Mouse (Mus musculus) embryonic facial prominence, embryonic 11.5 days (tissue): Measurements from ENCODE around the gene Smg1. TPM values are rescaled to one million over a fixed set of nuclear protein-coding genes. Genes with fewer than 3 reads are reported as not detected.

Source experiments
- ATAC-seq: fragments of 200-750 bp; cut with Nextera tagmentation; replicated peaks from 2 replicates; pipeline ENCODE4 v1.8.0; 2017; ENCODE audit warnings: low read depth; ENCODE audit not compliant: insufficient number of reproducible peaks, low FRiP score, low TSS enrichment
- DNase-seq: peaks from one replicate; pipeline ENCODE4 v3.0.0-alpha.2; 2015; ENCODE audit warnings: low spot score
- H3K27ac ChIP-seq: fragments of 300-500 bp; sonication (generic); replicated peaks from 2 replicates; pipeline ENCODE4 v1.5.1; 2014; ENCODE audit warnings: mild to moderate bottlenecking, low read depth, low read length, control low read depth
- H3K27me3 ChIP-seq: fragments of 300-500 bp; sonication (generic); 2 replicates; pipeline ENCODE4 v1.6.1; 2014; ENCODE audit warnings: mild to moderate bottlenecking, low read length, moderate library complexity, mixed read lengths; ENCODE audit not compliant: control insufficient read depth, insufficient read depth
- H3K36me3 ChIP-seq: fragments of 300-500 bp; sonication (generic); replicated peaks from 2 replicates; pipeline ENCODE4 v1.6.1; 2014; ENCODE audit warnings: low read depth, mild to moderate bottlenecking, low read length, moderate library complexity, mixed read lengths; ENCODE audit not compliant: control insufficient read depth, insufficient read depth
- H3K4me1 ChIP-seq: fragments of 300-500 bp; sonication (generic); 2 replicates; pipeline ENCODE4 v1.6.1; 2014; ENCODE audit warnings: low read length, mixed read lengths; ENCODE audit not compliant: control insufficient read depth, insufficient read depth
- H3K4me2 ChIP-seq: fragments of 300-500 bp; sonication (generic); 2 replicates; pipeline ENCODE4 v1.6.1; 2014; ENCODE audit warnings: low read depth, mild to moderate bottlenecking, control low read depth, low read length, moderate library complexity
- H3K4me3 ChIP-seq: fragments of 300-500 bp; sonication (generic); 2 replicates; pipeline ENCODE4 v1.5.1; 2014; ENCODE audit warnings: low read depth, low read length, control low read depth
- H3K9ac ChIP-seq: fragments of 300-500 bp; sonication (generic); replicated peaks from 2 replicates; pipeline ENCODE4 v1.6.1; 2014; ENCODE audit warnings: mild to moderate bottlenecking, control low read depth, low read length
- H3K9me3 ChIP-seq: fragments of 300-500 bp; sonication (generic); replicated peaks from 2 replicates; pipeline ENCODE4 v1.6.1; 2016; ENCODE audit warnings: mild to moderate bottlenecking, low read length, inconsistent platforms, mixed read lengths; ENCODE audit not compliant: control insufficient read depth
- WGBS: fragments of 180-500 bp; shearing (Covaris S2); extraction: QIAGEN DNeasy Blood & Tissue Kit; methylation state at CpG from one replicate; pipeline ENCODE4 v1.1.7; 2014; 5-methylcytosine and 5-hydroxymethylcytosine counted together
- polyA plus RNA-seq: library from polyadenylated mRNA; unstranded; fragments of >200 nt; fragmentation: Nextera tagmentation; extraction: Ambion mirVana; gene quantifications from 2 replicates; pipeline ENCODE4 v1.2.1, GENCODE M21; 2014

Gene Smg1
- polyA plus RNA-seq, 1 experiment from 2014 or later: 17.6 TPM

GRCm38 (mm10) chr7:118113541-118114297, 129.8 kb downstream of the Smg1 start:
- no peaks in the 10 kb centered on the region for H3K27me3 ChIP-seq
- peak overlapping the region; percentile 89 for H3K4me3 ChIP-seq
- 0 out of 2 replicates have a peak overlapping the region, but pooled peaks have one; percentile 33 for H3K9ac ChIP-seq
- no peaks in the 10 kb centered on the region for H3K4me1 ChIP-seq
- H3K36me3 ChIP-seq: peaks cover 18% of the 10 kb centered on the region
- ATAC-seq: no peak
- H3K9me3 ChIP-seq: no peaks in the 10 kb centered on the region
- no peak overlapping the region for H3K27ac ChIP-seq
- peak overlapping the region; percentile 62 for H3K4me2 ChIP-seq
- 66% methylated on average over 5 of the region's 5 CpGs for WGBS
- no peak for DNase-seq

- no peak overlapping the region for H3K27ac ChIP-seq
- WGBS: 87% methylated on average over 3 of the region's 3 CpGs
- no peaks in the 10 kb centered on the region for H3K9me3 ChIP-seq
- ATAC-seq: no peak
- no peaks in the 10 kb centered on the region for H3K27me3 ChIP-seq
- peak overlapping the region; percentile 5; the same call in 1 of the 2 replicates for H3K4me2 ChIP-seq
- H3K36me3 ChIP-seq: peaks cover 24% of the 10 kb centered on the region
- no peak overlapping the region for H3K4me3 ChIP-seq
- DNase-seq: no peak
- H3K4me1 ChIP-seq: no peaks in the 10 kb centered on the region
- H3K9ac ChIP-seq: no peak overlapping the region
Observed at GRCm38 (mm10) chr7:118111128-118111527, 132.3 kb downstream of the Smg1 start.

GRCm38 (mm10) chr7:118107671-118108070, 135.8 kb downstream of the Smg1 start:
- no peak overlapping the region for H3K27ac ChIP-seq
- H3K4me2 ChIP-seq: no peak overlapping the region
- no peaks in the 10 kb centered on the region for H3K9me3 ChIP-seq
- H3K4me3 ChIP-seq: no peak overlapping the region
- WGBS: 64% methylated on average over 1 of the region's 1 CpGs
- DNase-seq (no peak), ATAC-seq (no peak)
- no peaks in the 10 kb centered on the region for H3K27me3 ChIP-seq
- no peak overlapping the region for H3K9ac ChIP-seq
- no peaks in the 10 kb centered on the region for H3K4me1 ChIP-seq
- H3K36me3 ChIP-seq: peaks cover 26% of the 10 kb centered on the region

GRCm38 (mm10) chr7:118104458-118105052, 138.9 kb downstream of the Smg1 start:
- 70% methylated on average over 5 of the region's 5 CpGs for WGBS

GRCm38 (mm10) chr7:118103462-118104379, 139.7 kb downstream of the Smg1 start:
- WGBS: 43% methylated on average over 5 of the region's 5 CpGs
- Histone ChIP-seq H3K9me3 (no peaks in the 10 kb centered on the region), H3K27ac (no peak overlapping the region), H3K27me3 (no peaks in the 10 kb centered on the region), H3K4me3 (no peak overlapping the region), H3K36me3 (peaks cover 11% of the 10 kb centered on the region), H3K4me1 (no peaks in the 10 kb centered on the region), H3K9ac (no peak overlapping the region), H3K4me2 (no peak overlapping the region)
- ATAC-seq (peak; percentile 34; the same call in 1 of the 2 replicates), DNase-seq (no peak)

More at GRCm38 (mm10) chr7:118104458-118105052, 138.9 kb downstream of the Smg1 start:
- Histone ChIP-seq H3K4me3 (no peak overlapping the region), H3K9me3 (no peaks in the 10 kb centered on the region), H3K4me1 (no peaks in the 10 kb centered on the region), H3K9ac (no peak overlapping the region), H3K27ac (no peak overlapping the region), H3K36me3 (peaks cover 16% of the 10 kb centered on the region), H3K27me3 (no peaks in the 10 kb centered on the region), H3K4me2 (no peak overlapping the region)
- DNase-seq: no peak
- no peak for ATAC-seq

- H3K27ac ChIP-seq: no peak overlapping the region
- no peak overlapping the region for H3K4me3 ChIP-seq
- ATAC-seq: peak; percentile 66
- DNase-seq: no peak
- no peaks in the 10 kb centered on the region for H3K27me3 ChIP-seq
- 55% methylated on average over 4 of the region's 4 CpGs for WGBS
- no peaks in the 10 kb centered on the region for H3K4me1 ChIP-seq
- H3K4me2 ChIP-seq: no peak overlapping the region
- no peaks in the 10 kb centered on the region for H3K9me3 ChIP-seq
- H3K36me3 ChIP-seq: peaks cover 10% of the 10 kb centered on the region
- no peak overlapping the region for H3K9ac ChIP-seq
Observed at GRCm38 (mm10) chr7:118102678-118103461, 140.6 kb downstream of the Smg1 start.

GRCm38 (mm10) chr7:118102231-118102630, 141.2 kb downstream of the Smg1 start:
- Histone ChIP-seq H3K4me2 (no peak overlapping the region), H3K27me3 (no peaks in the 10 kb centered on the region), H3K9me3 (no peaks in the 10 kb centered on the region), H3K4me3 (no peak overlapping the region), H3K9ac (no peak overlapping the region), H3K27ac (no peak overlapping the region), H3K4me1 (no peaks in the 10 kb centered on the region), H3K36me3 (peaks cover 6% of the 10 kb centered on the region)
- ATAC-seq (no peak), DNase-seq (peak; percentile 84)
- 53% methylated on average over 4 of the region's 4 CpGs for WGBS
